Mouse (Mus musculus): ENCODE results near the gene Tjap1.

The Tjap1 gene

GRCm38 (mm10) chr17:46252571-46253451 lies 30.0 kb downstream of the Tjap1 start:
- DNase-seq: no peak

GRCm38 (mm10) chr17:46251174-46251573 lies 31.7 kb downstream of the Tjap1 start:
- no peak for DNase-seq

- DNase-seq: no peak
Observed at GRCm38 (mm10) chr17:46248189-46248522, 34.7 kb downstream of the Tjap1 start.

GRCm38 (mm10) chr17:46247512-46248188 lies 35.2 kb downstream of the Tjap1 start, which contains the start of the genes Polr1c and Yipf3:
Gene Polr1c, minus strand, starts transcription at chr17:46248054.
Gene Yipf3, plus strand, starts transcription at chr17:46248080.
- DNase-seq: peak; percentile 95 to 96

- DNase-seq: no peak
Observed at GRCm38 (mm10) chr17:46244579-46244978, 38.2 kb downstream of the Tjap1 start.

- no peak for DNase-seq
Observed at GRCm38 (mm10) chr17:46243624-46244023, 39.2 kb downstream of the Tjap1 start.

- DNase-seq: no peak
Observed at GRCm38 (mm10) chr17:46242993-46243392, 39.8 kb downstream of the Tjap1 start.

- DNase-seq: no peak
Observed at GRCm38 (mm10) chr17:46242274-46242673, 40.6 kb downstream of the Tjap1 start.

- DNase-seq: no peak
Observed at GRCm38 (mm10) chr17:46241471-46241870, 41.4 kb downstream of the Tjap1 start.

- DNase-seq: no peak
Observed at GRCm38 (mm10) chr17:46239516-46240114, 43.2 kb downstream of the Tjap1 start.

GRCm38 (mm10) chr17:46237480-46237879 lies 45.3 kb downstream of the Tjap1 start:
- DNase-seq: no peak

- no peak for DNase-seq
Observed at GRCm38 (mm10) chr17:46237079-46237478, 45.7 kb downstream of the Tjap1 start.

GRCm38 (mm10) chr17:46236067-46236466 lies 46.8 kb downstream of the Tjap1 start:
- DNase-seq: no peak

GRCm38 (mm10) chr17:46227576-46227975 lies 55.2 kb downstream of the Tjap1 start:
- no peak for DNase-seq

GRCm38 (mm10) chr17:46221601-46222000 lies 61.2 kb downstream of the Tjap1 start:
- DNase-seq: no peak

- DNase-seq: no peak
Observed at GRCm38 (mm10) chr17:46210550-46210949, 72.3 kb downstream of the Tjap1 start.

All from cerebellum, postnatal 36 days (tissue).